Mouse (Mus musculus) embryo, embryonic 10.5 days (tissue): Measurements from ENCODE around the gene Nsmce1.

ENCODE experiments used
- DNase-seq: peaks from one replicate; pipeline ENCODE4 v3.0.0-alpha.2; 2015; ENCODE audit warnings: low spot score

The Nsmce1 gene

GRCm38 (mm10) chr7:125491760-125492159 lies 364 bp upstream of the Nsmce1 start:
- DNase-seq = no peak

- no peak for DNase-seq
Observed at GRCm38 (mm10) chr7:125489636-125490035, 1.8 kb downstream of the Nsmce1 start.

DNA sequence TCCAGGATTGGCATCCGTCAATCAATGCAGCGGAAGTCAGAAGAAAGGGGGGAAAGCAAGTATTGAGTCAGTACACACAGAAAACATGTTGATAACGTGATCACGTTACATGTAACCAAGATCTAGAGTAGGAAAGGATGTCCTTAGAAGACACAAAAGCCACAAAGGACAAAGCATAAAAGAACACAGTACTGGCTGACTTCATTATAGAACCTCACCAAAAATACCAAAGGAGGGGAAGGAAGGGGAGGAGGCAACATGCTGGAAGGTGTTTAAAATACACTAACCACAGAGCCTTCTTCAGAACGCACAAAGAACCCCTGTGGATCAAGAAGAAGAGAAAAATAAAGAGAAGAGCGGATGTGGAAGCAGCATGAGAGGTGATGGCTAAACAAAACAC lies 2.7 kb downstream of the Nsmce1 start:
- no peak for DNase-seq

- DNase-seq = no peak
Observed at GRCm38 (mm10) chr7:125487126-125487525, 4.3 kb downstream of the Nsmce1 start.

- DNase-seq = no peak
Observed at GRCm38 (mm10) chr7:125486121-125486630, 5.2 kb downstream of the Nsmce1 start.

- DNase-seq = no peak
Observed at GRCm38 (mm10) chr7:125484791-125485190, 6.6 kb downstream of the Nsmce1 start.

DNA sequence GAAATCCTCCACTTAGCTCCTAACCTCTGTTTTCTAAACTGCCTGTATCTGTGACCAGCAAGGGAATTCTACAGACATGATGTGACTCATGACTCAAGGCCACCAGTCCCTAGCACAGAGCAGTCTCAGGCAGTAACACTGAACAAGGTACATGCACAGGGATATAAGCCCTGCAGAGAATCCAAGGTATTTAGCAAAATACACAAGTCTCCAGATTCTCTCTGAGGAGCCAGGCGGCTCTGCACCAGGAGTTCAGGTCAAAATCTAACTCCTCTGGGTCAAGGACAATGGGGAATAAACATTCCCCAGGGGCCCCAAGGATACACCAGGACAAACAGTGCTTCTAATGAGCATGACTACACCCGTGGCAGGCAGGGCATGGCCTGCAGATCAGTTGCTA lies 8.5 kb downstream of the Nsmce1 start:
- DNase-seq = no peak

GRCm38 (mm10) chr7:125482339-125482738 lies 9.1 kb downstream of the Nsmce1 start:
- no peak for DNase-seq

DNA sequence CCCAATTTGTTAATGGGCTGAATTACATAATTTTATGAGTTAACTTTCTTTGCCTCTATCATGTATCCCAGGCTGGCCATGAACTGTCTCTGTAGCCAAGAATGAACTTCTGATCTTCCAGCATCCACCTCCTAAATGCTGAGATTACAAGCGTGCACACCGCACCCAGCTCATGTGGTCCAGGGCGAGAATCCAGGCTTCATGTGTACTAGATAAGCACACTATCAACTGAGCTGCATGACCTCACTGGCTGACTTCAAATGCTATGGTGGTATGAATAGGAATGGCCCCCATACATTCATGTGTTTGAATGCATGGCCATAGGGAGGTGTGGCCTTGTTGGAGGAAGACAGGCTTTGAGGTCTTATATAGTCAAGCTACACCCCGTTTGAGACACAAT lies 10.9 kb downstream of the Nsmce1 start:
- DNase-seq = no peak

GRCm38 (mm10) chr7:125478391-125478984 lies 12.9 kb downstream of the Nsmce1 start:
- DNase-seq = no peak

DNA sequence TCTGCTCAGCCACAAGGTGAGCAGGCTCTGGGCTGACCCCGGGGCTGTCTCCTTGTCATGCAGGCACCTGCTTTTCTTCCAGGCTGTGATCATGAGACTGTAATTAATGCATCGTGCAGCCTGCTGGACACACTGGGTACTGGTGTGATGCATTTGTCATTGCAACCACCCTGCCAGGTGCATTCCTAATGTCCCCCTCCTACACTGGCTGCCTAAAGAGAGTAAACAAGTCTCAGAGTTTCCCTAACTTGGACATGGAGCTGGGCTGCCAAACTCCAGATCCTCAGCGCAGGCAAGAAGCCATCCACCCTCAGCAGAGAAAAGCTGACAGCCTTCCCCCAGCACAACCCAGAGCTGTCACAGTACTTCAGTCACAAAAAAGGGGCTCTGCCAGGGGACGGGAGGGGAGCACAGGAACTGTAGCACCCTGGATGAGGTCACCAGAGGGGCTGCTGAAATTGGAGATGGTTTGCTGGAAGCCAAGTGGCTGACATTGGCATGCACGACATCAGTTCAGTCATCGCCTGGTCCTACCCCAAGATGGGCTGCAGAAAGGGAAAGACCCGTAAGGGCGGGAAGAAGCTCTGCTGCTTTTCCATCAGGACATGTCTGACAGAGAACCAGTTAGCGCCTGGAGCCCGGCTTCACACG lies 15.7 kb downstream of the Nsmce1 start:
- DNase-seq = peak; percentile 34

- DNase-seq = no peak
Observed at GRCm38 (mm10) chr7:125474535-125474934, 16.9 kb downstream of the Nsmce1 start.

DNA sequence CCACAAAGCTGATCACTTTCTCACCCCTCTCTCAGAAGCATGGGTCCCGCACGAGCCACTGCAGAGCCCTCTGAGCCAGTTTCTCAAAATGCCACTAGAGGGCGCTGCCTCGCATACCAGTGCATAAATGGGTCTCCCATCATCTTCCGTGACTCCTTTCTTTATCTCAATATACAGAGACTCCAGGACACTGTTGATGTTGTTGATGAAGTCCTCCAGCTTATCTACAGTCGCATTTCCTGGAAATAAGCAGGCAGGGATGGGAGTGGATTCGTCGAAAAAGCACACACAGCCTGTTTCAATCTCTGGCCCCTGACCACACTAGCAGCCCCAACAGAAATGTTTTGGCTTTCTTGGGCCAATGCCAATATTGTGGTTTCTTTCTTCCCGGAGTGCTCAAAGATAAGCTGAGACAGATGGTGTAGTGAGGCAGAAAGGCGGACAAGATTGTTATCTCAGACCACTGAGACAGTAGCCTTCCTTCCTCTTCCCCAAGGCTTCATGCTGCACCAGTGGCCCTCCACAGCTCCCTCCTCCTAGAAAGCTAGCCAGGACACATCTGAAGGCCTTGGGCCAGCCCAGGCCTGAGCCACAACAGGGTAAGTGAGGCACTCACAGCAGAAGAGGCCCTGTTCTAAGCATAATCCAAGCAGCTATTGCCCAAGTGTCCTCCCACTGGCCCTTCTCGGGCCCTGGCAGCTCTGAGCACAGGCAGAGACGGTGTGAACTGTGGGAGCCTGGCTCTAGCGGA lies 19.2 kb downstream of the Nsmce1 start:
- peak; percentile 87 for DNase-seq

GRCm38 (mm10) chr7:125470901-125471300 lies 20.5 kb downstream of the Nsmce1 start:
- no peak for DNase-seq

- DNase-seq = peak; percentile 83
Observed at GRCm38 (mm10) chr7:125469937-125470336, 21.5 kb downstream of the Nsmce1 start.

GRCm38 (mm10) chr7:125462200-125462599 lies 29.2 kb downstream of the Nsmce1 start:
- DNase-seq = no peak

GRCm38 (mm10) chr7:125453671-125454070 lies 37.7 kb downstream of the Nsmce1 start:
- DNase-seq = no peak

DNA sequence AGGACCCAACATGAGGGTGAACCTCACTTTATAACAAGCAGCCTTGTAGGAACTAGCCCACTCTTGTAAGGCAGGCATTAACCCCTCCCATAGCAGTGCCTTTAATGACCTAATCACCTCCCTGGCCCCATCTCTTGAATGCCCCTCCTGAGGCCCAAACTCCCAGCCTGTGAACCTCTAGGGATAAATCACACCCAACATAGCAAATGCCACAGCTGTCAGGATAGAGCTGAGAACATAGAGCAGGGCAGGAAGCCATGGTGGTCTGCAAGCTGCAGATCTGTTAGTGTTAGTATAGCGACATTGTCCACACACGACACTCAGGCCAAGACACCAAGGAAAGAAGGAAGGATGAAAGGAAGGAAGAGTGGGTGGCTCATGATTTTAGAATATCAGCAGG lies 40.3 kb downstream of the Nsmce1 start:
- DNase-seq = no peak

DNA sequence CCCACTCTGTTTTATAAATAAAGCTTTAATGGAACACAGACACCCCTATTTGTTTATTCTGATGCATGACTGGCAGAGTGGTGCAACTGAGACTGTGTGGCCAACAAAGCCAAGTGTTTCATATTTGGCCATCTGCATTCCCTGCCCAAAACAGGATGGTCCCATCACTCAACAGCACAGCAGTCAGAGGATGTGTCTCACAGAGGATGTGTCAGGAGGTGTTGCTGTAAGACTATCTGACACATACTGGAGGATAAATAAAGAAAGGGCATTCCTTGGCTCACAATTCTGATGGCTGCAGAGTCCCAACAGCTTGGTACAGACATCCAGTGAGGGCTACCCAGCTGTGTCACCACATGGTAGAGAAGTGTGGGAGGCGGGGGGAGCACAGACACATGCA lies 40.7 kb downstream of the Nsmce1 start:
- no peak for DNase-seq

- peak; percentile 97 for DNase-seq
Observed at GRCm38 (mm10) chr7:125444464-125445401, 46.7 kb downstream of the Nsmce1 start, which contains the start of gene Kdm8. TSS of gene Kdm8 (plus strand) at chr7:125444676.

- DNase-seq = no peak
Observed at GRCm38 (mm10) chr7:125444076-125444463, 47.3 kb downstream of the Nsmce1 start.

DNA sequence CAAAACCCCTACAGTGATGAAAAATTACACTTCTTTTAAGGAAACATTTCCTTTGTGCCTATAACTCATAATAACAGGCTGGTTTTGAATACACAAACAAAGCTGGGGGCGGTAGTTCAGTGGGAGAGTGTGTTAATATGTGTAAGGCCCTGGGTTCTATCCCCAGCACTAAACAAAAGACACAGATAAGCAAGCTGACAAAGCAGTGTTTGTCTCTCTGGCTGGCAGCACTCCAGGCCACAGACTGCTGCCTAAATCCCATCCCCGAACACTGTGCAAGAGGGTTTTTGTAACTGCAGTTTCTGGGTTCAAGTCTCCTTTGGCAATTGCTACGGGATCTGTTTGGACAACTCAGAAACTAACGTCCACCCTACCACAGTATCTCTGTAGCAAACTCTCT lies 49.1 kb downstream of the Nsmce1 start:
- DNase-seq = no peak
